Mouse (Mus musculus) effector memory CD4-positive, alpha-beta T cell, adult 5 months (primary cell): ENCODE measurements around the gene Lypd1. TPM values are rescaled to one million over a fixed set of nuclear protein-coding genes. Genes with fewer than 3 reads are reported as not detected.

ENCODE experiments used
- polyA plus RNA-seq: library from polyadenylated mRNA; unstranded; fragments of 100-300 nt; shearing (Covaris generic); gene quantifications from one replicate; pipeline ENCODE4 v1.2.1, GENCODE M21; 2017

Gene Lypd1
- polyA plus RNA-seq = not detected

DNA sequence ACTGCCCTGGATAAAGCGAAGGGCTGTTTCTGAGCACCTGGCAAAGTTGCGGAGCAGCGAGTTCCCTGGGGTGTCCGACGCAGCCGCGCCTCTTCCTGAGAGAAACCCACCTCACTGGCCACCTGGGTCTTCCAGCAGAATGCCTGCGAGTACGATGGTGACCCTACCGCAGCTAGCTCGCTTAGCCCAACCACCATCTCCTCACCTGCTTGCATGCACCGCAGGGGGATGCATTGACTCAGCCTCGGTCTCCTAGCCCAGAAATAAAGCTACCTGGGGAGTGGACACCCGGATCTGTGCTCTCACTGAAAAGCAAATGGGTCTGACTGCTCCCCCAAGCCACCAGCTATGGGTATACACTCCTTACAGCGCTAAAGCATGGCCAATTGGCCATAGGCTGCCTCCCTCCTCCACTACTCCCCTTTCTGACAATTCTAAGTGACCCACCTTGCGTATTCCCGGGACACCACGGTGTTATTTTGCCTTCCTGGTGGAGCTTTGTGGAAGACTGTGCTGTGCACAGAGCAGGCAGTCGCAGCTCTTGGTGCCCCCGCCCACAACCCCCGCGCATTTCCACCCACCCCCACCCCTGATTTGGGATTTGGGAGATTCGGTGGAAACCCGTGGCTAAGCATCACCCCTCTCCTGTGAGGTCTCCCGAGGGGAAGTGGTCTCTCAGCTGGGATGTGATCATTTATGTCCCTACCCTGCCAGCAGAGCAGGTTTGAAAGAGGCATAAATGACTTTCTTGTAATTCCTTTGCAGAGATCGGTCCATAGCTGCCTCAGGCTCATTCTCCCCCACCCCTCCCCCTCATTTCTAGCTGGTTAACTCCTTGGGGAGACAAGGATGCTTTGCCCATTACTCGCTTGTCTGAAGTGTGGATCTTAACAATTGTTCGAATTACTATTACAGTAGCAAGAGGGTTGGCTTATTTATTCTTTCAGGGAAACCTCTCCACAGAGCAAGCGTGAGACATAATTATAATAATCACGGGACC lies at the start of gene Lypd1:
Gene Lypd1 (minus strand): TSS at position 501 of the 1,000 bp plus-strand sequence.

Other genes starting within 250 kb of the Lypd1 start
- not detected for gene Gpr39, start 236.1 kb downstream of the Lypd1 start, polyA plus RNA-seq